Mouse (Mus musculus) intestine, embryonic 16.5 days (tissue): ENCODE results near the gene 4930523C07Rik. TPM values are rescaled to one million over a fixed set of nuclear protein-coding genes. Genes with fewer than 3 reads are reported as not detected.
A peak's percentile ranks its signal among the peaks of the same experiment; 100 is the strongest.

Experiments used
- ATAC-seq: fragments of 200-750 bp; cut with Nextera tagmentation; 2 replicates; pipeline ENCODE4 v1.8.0; 2017; ENCODE audit warnings: moderate TSS enrichment, moderate library complexity
- H3K27ac ChIP-seq: fragments of 300-500 bp; sonication (generic); 2 replicates; pipeline ENCODE4 v1.5.1; 2014; ENCODE audit warnings: mild to moderate bottlenecking, low read length
- H3K27me3 ChIP-seq: fragments of 300-500 bp; sonication (generic); replicated peaks from 2 replicates; pipeline ENCODE4 v1.6.1; 2014; ENCODE audit warnings: low read length, control low read depth, mixed read lengths; ENCODE audit not compliant: control insufficient read depth, insufficient read depth
- H3K36me3 ChIP-seq: fragments of 300-500 bp; sonication (generic); 2 replicates; pipeline ENCODE4 v1.6.1; 2014; ENCODE audit warnings: low read length, control low read depth; ENCODE audit not compliant: control insufficient read depth, insufficient read depth
- H3K4me1 ChIP-seq: fragments of 300-500 bp; sonication (generic); 2 replicates; pipeline ENCODE4 v1.6.1; 2014; ENCODE audit warnings: low read length, control low read depth, mixed read lengths; ENCODE audit not compliant: control insufficient read depth, insufficient read depth
- H3K4me2 ChIP-seq: fragments of 300-500 bp; sonication (generic); 2 replicates; pipeline ENCODE4 v1.6.1; 2014; ENCODE audit warnings: low read depth, low read length, control low read depth
- H3K4me3 ChIP-seq: fragments of 300-500 bp; sonication (generic); 2 replicates; pipeline ENCODE4 v1.5.1; 2014; ENCODE audit warnings: mild to moderate bottlenecking, low read length
- H3K9ac ChIP-seq: fragments of 300-500 bp; sonication (generic); 2 replicates; pipeline ENCODE4 v1.6.1; 2014; ENCODE audit warnings: low read depth, low read length
- H3K9me3 ChIP-seq: fragments of 300-500 bp; sonication (generic); 2 replicates; pipeline ENCODE4 v1.6.1; 2016; ENCODE audit warnings: low read length, control low read depth; ENCODE audit not compliant: control insufficient read depth
- WGBS: fragments of 180-500 bp; shearing (Covaris S2); extraction: QIAGEN DNeasy Blood & Tissue Kit; methylation state at CpG from one replicate; pipeline ENCODE4 v1.1.7; 2014; 5-methylcytosine and 5-hydroxymethylcytosine counted together
- polyA plus RNA-seq: library from polyadenylated mRNA; unstranded; fragments of >200 nt; fragmentation: Nextera tagmentation; extraction: Ambion mirVana; gene quantifications from 2 replicates; pipeline ENCODE4 v1.2.1, GENCODE M21; 2015

Gene 4930523C07Rik
- polyA plus RNA-seq, 1 experiment from 2014 or later, result 10.4 TPM

DNA sequence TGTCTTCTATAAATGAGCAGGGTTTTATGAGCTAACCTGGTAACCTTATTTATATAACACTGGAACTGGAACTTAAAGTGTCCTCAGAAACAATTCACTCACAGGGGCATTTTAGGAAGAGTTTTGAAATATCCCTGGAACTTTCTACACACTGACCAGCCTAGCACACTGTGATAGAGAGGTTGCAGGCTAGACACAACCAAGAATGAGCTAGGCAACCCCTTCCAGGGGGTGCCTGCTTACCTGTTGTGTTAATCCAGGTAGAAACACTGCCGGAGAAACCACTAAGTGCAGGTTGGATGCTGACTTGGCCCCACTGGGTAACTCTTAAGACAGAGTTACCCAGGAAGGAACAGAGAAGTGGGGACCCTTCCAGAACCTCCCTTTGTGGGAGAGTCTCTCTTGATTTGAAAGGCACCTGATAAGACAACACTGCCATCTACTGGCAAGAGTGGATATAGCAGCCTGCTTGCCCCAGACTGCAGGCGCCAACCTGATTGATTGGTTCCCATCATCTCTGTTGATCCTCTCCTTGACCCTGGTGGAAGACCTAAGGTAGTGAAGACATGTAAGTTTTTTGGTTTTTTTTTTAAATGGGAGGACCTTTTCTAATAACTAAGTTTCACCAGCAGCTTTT, 36.7 kb downstream of the 4930523C07Rik start:
- no peak for ATAC-seq
- H3K4me3 ChIP-seq, result no peak overlapping the region

GRCm38 (mm10) chr1:160082647-160083046, 38.5 kb downstream of the 4930523C07Rik start:
- Histone ChIP-seq H3K4me1 (no peaks in the 10 kb centered on the region), H3K4me2 (no peak overlapping the region), H3K9me3 (no peaks in the 10 kb centered on the region), H3K27ac (no peak overlapping the region), H3K4me3 (no peak overlapping the region), H3K36me3 (no peaks in the 10 kb centered on the region), H3K9ac (no peak overlapping the region), H3K27me3 (no peaks in the 10 kb centered on the region)
- no peak for ATAC-seq
- WGBS, result 72% methylated on average over 1 of the region's 1 CpGs

More for the DNA sequence above, 36.7 kb downstream of the 4930523C07Rik start:
- no peaks in the 10 kb centered on the region for H3K9me3 ChIP-seq
- no peak overlapping the region for H3K4me2 ChIP-seq
- no peaks in the 10 kb centered on the region for H3K27me3 ChIP-seq
- WGBS, result 31% methylated on average over 2 of the region's 2 CpGs
- H3K4me1 ChIP-seq, result no peaks in the 10 kb centered on the region
- no peaks in the 10 kb centered on the region for H3K36me3 ChIP-seq
- no peak overlapping the region for H3K9ac ChIP-seq
- H3K27ac ChIP-seq, result no peak overlapping the region

DNA sequence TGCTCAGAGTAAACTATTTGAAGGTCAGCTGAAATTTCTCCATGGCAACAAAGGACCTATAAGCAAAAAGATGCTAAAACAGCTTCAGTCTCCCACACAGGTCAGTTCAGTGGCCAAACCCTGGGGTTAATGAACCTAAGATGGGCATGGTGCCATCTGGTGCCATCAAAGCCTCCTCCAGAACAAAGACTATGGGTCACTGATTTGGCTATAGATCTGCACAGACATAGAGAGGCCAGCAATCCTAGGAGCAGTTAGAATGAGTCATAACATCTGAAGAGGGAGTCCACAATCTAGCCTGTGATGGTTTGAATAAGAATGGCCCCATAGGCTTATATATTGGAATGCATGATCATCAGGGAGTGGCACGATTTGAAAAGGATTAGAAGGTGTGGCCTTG, 40.1 kb downstream of the 4930523C07Rik start:
- no peaks in the 10 kb centered on the region for H3K4me1 ChIP-seq
- no peak overlapping the region for H3K9ac ChIP-seq
- WGBS, result 83% methylated on average over 1 of the region's 1 CpGs
- H3K4me2 ChIP-seq, result no peak overlapping the region
- H3K27me3 ChIP-seq, result no peaks in the 10 kb centered on the region
- no peak for ATAC-seq
- H3K9me3 ChIP-seq, result no peaks in the 10 kb centered on the region
- H3K4me3 ChIP-seq, result no peak overlapping the region
- H3K27ac ChIP-seq, result no peak overlapping the region
- H3K36me3 ChIP-seq, result no peaks in the 10 kb centered on the region

DNA sequence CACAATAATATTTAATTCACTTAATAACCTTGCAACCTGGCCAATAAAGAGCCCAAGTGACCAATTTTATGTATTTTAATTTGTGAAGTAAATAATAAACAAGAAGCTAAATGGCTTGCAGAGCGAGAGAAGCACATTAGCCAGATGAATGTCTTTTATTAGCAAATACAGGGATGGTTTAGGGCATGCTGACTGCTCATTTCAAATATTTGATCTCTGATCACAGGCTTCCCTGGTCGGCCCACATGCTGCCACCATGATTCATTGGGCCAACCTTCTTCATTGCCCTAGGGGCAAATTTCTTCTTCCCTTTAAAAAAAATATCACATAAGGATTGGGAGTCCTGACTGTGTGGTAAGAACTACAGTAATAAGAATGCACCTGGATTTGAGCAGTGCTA, 42.5 kb downstream of the 4930523C07Rik start:
- WGBS, result 73% methylated on average over 2 of the region's 2 CpGs
- Histone ChIP-seq H3K27ac (no peak overlapping the region), H3K4me2 (no peak overlapping the region), H3K9ac (no peak overlapping the region), H3K36me3 (no peaks in the 10 kb centered on the region), H3K4me1 (no peaks in the 10 kb centered on the region), H3K4me3 (no peak overlapping the region), H3K27me3 (no peaks in the 10 kb centered on the region), H3K9me3 (no peaks in the 10 kb centered on the region)
- ATAC-seq, result no peak

DNA sequence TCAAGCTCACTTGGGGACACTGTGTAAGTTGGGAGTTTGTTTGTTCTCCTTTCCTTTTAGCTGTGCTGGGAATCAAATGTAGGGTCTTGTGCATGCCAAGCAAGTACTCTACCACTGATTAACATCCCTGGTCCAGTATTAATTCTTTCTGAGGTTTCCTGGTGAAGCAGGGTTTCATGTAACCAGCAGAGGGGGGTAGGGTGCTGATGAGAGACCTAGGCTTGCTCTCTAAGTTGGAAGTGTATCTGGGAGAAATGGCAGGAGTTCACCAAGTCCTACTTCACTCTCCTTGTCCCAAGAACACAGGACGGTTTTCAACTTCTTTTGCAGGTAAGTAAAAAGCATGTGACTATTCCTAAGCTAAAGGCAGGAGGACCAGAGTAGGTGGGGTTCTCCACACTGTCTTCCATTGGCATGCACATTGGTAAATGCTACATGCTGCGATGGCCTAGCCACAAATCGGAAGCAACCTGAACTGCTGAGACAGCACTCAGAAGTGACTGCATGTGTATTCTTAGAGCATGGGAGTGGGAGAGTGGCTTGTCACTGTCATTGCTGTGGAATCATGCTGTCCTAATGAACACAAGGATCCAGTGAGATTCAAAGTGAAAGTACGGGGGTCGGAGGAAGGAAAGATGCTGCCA, 55.6 kb downstream of the 4930523C07Rik start:
- 88% methylated on average over 5 of the region's 5 CpGs for WGBS
- no peak overlapping the region for H3K9ac ChIP-seq

DNA sequence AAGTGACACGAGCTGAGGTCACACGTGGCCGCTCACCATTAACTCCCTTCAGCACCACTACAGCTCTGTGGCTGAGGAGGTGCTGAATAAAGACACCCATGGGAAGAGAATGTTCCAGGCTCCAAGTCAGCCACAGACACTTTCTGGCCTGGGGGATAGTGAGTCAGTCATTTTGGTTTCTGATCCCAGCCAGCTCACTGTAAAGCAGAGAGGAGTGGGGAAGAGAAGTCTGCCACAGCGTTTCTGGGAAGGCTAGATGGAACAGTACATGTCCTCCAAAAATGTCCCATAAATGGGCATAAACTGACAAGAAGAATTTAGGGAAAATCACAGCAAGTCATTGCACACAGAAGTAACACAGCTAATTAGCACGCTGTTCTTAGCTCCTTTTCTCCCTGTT, 56.8 kb downstream of the 4930523C07Rik start:
- Histone ChIP-seq H3K27me3 (no peaks in the 10 kb centered on the region), H3K4me1 (no peaks in the 10 kb centered on the region), H3K36me3 (no peaks in the 10 kb centered on the region), H3K4me2 (no peak overlapping the region), H3K9ac (no peak overlapping the region), H3K4me3 (no peak overlapping the region), H3K9me3 (no peaks in the 10 kb centered on the region), H3K27ac (no peak overlapping the region)
- WGBS, result 77% methylated on average over 5 of the region's 5 CpGs
- ATAC-seq, result no peak

More for the DNA sequence above, 55.6 kb downstream of the 4930523C07Rik start:
- no peaks in the 10 kb centered on the region for H3K36me3 ChIP-seq
- H3K27ac ChIP-seq, result no peak overlapping the region
- no peak for ATAC-seq
- no peaks in the 10 kb centered on the region for H3K9me3 ChIP-seq
- H3K4me2 ChIP-seq, result no peak overlapping the region
- H3K4me1 ChIP-seq, result no peaks in the 10 kb centered on the region
- no peaks in the 10 kb centered on the region for H3K27me3 ChIP-seq
- no peak overlapping the region for H3K4me3 ChIP-seq

- Histone ChIP-seq H3K9ac (no peak overlapping the region), H3K4me1 (no peaks in the 10 kb centered on the region), H3K9me3 (no peaks in the 10 kb centered on the region), H3K27ac (no peak overlapping the region), H3K36me3 (no peaks in the 10 kb centered on the region), H3K4me2 (no peak overlapping the region), H3K4me3 (no peak overlapping the region), H3K27me3 (no peaks in the 10 kb centered on the region)
- no peak for ATAC-seq
- 68% methylated on average over 5 of the region's 5 CpGs for WGBS
Observed at GRCm38 (mm10) chr1:160105426-160105825, 61.2 kb downstream of the 4930523C07Rik start.

GRCm38 (mm10) chr1:160108604-160109003, 64.4 kb downstream of the 4930523C07Rik start:
- H3K36me3 ChIP-seq, result no peaks in the 10 kb centered on the region
- no peaks in the 10 kb centered on the region for H3K4me1 ChIP-seq
- H3K4me2 ChIP-seq, result no peak overlapping the region
- H3K9ac ChIP-seq, result no peak overlapping the region
- no peaks in the 10 kb centered on the region for H3K9me3 ChIP-seq
- H3K27me3 ChIP-seq, result no peaks in the 10 kb centered on the region
- no peak overlapping the region for H3K4me3 ChIP-seq
- ATAC-seq, result no peak
- 77% methylated on average over 2 of the region's 2 CpGs for WGBS
- no peak overlapping the region for H3K27ac ChIP-seq

- WGBS, result 73% methylated on average over 2 of the region's 2 CpGs
- Histone ChIP-seq H3K4me2 (no peak overlapping the region), H3K9ac (no peak overlapping the region), H3K36me3 (no peaks in the 10 kb centered on the region), H3K4me1 (peaks cover 8% of the 10 kb centered on the region; the same call in 1 of the 2 replicates), H3K27ac (no peak overlapping the region), H3K4me3 (no peak overlapping the region), H3K9me3 (no peaks in the 10 kb centered on the region), H3K27me3 (no peaks in the 10 kb centered on the region)
- peak; percentile 91 for ATAC-seq
Observed at GRCm38 (mm10) chr1:160123957-160124356, 79.8 kb downstream of the 4930523C07Rik start.
